Mouse (Mus musculus) MEL (cell line): Measurements from ENCODE around the gene Map7.

Source experiments
- BHLHE40 ChIP-seq: IDR thresholded peaks from 2 replicates; pipeline ENCODE4 v1.6.1; 2012; ENCODE audit warnings: low read depth, mild to moderate bottlenecking, inconsistent platforms, low read length, improper control_type of control experiment, borderline replicate concordance
- CTCF ChIP-seq, 3 experiments: IDR thresholded peaks in 2 of 3; conservative IDR thresholded peaks in 1 of 3; 2 replicates each; pipeline ENCODE4 v1.5.1; 2011 to 2012; ENCODE audit warnings: low read length in 3 of 3, low read depth in 2 of 3, mild to moderate bottlenecking in 2 of 3, improper control_type of control experiment in 1 of 3, inconsistent platforms in 1 of 3, mixed read lengths in 1 of 3, moderate library complexity in 1 of 3; ENCODE audit not compliant: control insufficient read depth in 1 of 3, insufficient read depth in 1 of 3, poor library complexity in 1 of 3, severe bottlenecking in 1 of 3
- MAX ChIP-seq: IDR thresholded peaks from 2 replicates; pipeline ENCODE4 v1.6.1; 2011; ENCODE audit warnings: low read length, improper control_type of control experiment
- NRF1 ChIP-seq: IDR thresholded peaks from 2 replicates; pipeline ENCODE4 v1.6.1; 2014; ENCODE audit warnings: low read depth, mild to moderate bottlenecking, inconsistent platforms, low read length, improper control_type of control experiment, moderate library complexity; ENCODE audit not compliant: poor library complexity, insufficient read depth, severe bottlenecking
- TBP ChIP-seq: IDR thresholded peaks from 2 replicates; pipeline ENCODE4 v1.8.0; 2011; ENCODE audit warnings: low read depth, low read length, improper control_type of control experiment
- UBTF ChIP-seq: IDR thresholded peaks from 2 replicates; pipeline ENCODE4 v1.6.1; 2012; ENCODE audit warnings: low read depth, mild to moderate bottlenecking, inconsistent platforms, low read length, improper control_type of control experiment, moderate library complexity, borderline replicate concordance; ENCODE audit not compliant: insufficient read depth
- USF2 ChIP-seq, 2 experiments: IDR thresholded peaks; 2 replicates each; pipeline ENCODE4 v1.6.1; 2011 to 2012; ENCODE audit warnings: improper control_type of control experiment in 2 of 2, low read length in 2 of 2, borderline replicate concordance in 1 of 2, inconsistent platforms in 1 of 2, low read depth in 1 of 2, mild to moderate bottlenecking in 1 of 2; ENCODE audit not compliant: insufficient read depth in 1 of 2

GRCm38 (mm10) chr10:20170605-20171088 lies 22.4 kb downstream of the Map7 start:
- TF ChIP-seq USF2 (IDR thresholded peaks at IDR 0.05; ENCODE audit: borderline replicate concordance in 1 of 2, insufficient read depth in 1 of 2, low read depth in 1 of 2, low read length in 2 of 2): no peak
- no peak for TF ChIP-seq MAX
- TF ChIP-seq BHLHE40: no peak
- no peak for TF ChIP-seq NRF1
- peak in 1 of 3 experiments; percentile 14; a peak in 2 of 6 replicates for TF ChIP-seq CTCF (IDR thresholded peaks at IDR 0.05 in 2 of 3, conservative IDR thresholded peaks at IDR 0.05 in 1 of 3; ENCODE audit: control insufficient read depth in 1 of 3, insufficient read depth in 1 of 3, low read depth in 2 of 3, low read length in 3 of 3, poor library complexity in 1 of 3, severe bottlenecking in 1 of 3)
- no peak for TF ChIP-seq UBTF
- no peak for TF ChIP-seq TBP
